Mouse (Mus musculus) spleen, adult 2 months (tissue): ENCODE measurements around the gene Mpzl1. TPM values are rescaled to one million over a fixed set of nuclear protein-coding genes. Genes with fewer than 3 reads are reported as not detected.

ENCODE experiments used
- DNase-seq, 2 experiments: peaks; one replicate each; pipeline versions ENCODE4 v3.0.0 to v3.0.0-alpha.2; 2012 to 2021; ENCODE audit warnings: low spot score in 2 of 2, low read depth in 1 of 2
- H3K27ac ChIP-seq: fragments of 200-500 bp; 2 replicates; pipeline ENCODE4 v1.5.1; 2012; ENCODE audit warnings: low read length, inconsistent platforms; ENCODE audit not compliant: insufficient read depth
- H3K27me3 ChIP-seq: fragments of 200-500 bp; 2 replicates; pipeline ENCODE4 v1.6.1; 2012; ENCODE audit warnings: mild to moderate bottlenecking, moderate library complexity, low read length, inconsistent platforms; ENCODE audit not compliant: control insufficient read depth, insufficient read depth
- H3K36me3 ChIP-seq: fragments of 200-500 bp; 2 replicates; pipeline ENCODE4 v1.6.1; 2012; ENCODE audit warnings: mild to moderate bottlenecking, low read length, inconsistent platforms; ENCODE audit not compliant: control insufficient read depth, insufficient read depth
- H3K4me1 ChIP-seq: fragments of 200-500 bp; 2 replicates; pipeline ENCODE4 v1.6.1; 2011; ENCODE audit warnings: inconsistent platforms; ENCODE audit not compliant: control insufficient read depth, insufficient read depth, insufficient read length
- H3K4me3 ChIP-seq: fragments of 200-500 bp; 2 replicates; pipeline ENCODE4 v1.5.1; 2011; ENCODE audit warnings: mild to moderate bottlenecking, inconsistent platforms; ENCODE audit not compliant: insufficient read depth, insufficient read length; ENCODE audit errors: extremely low read depth
- CTCF ChIP-seq: fragments of 200-500 bp; IDR thresholded peaks from 2 replicates; pipeline ENCODE4 v1.5.1; 2011; ENCODE audit warnings: mild to moderate bottlenecking, inconsistent platforms; ENCODE audit not compliant: insufficient read depth, insufficient read length, insufficient replicate concordance; ENCODE audit errors: extremely low read depth
- POLR2A ChIP-seq: fragments of 200-500 bp; IDR thresholded peaks from 2 replicates; pipeline ENCODE4 v1.6.1; 2011; ENCODE audit warnings: low read depth, low read length, inconsistent platforms
- WGBS: fragments of 180-500 bp; shearing (Covaris S2); methylation state at CpG from one replicate; pipeline ENCODE4 v1.1.7; 2018; 5-methylcytosine and 5-hydroxymethylcytosine counted together
- polyA plus RNA-seq: library from polyadenylated mRNA; depleted of rRNA; stranded (reverse); fragments of >200 nt; gene quantifications from 2 replicates; pipeline ENCODE4 v1.2.3, GENCODE M21; 2012

Mpzl1 gene
- polyA plus RNA-seq, 1 experiment, result 15.9 TPM

- no peak for TF ChIP-seq CTCF
- no peak for TF ChIP-seq POLR2A
- no peak for DNase-seq
- no peaks in the 10 kb centered on the region for H3K36me3 ChIP-seq
- H3K4me1 ChIP-seq, result no peaks in the 10 kb centered on the region
- 91% methylated on average over 15 of the region's 15 CpGs for WGBS
- no peak overlapping the region for H3K4me3 ChIP-seq
- H3K27ac ChIP-seq, result no peak overlapping the region
- H3K27me3 ChIP-seq, result no peaks in the 10 kb centered on the region
Measured at GRCm38 (mm10) chr1:165594699-165595421, 39.5 kb downstream of the Mpzl1 start.

- no peaks in the 10 kb centered on the region for H3K27me3 ChIP-seq
- no peak overlapping the region for H3K4me3 ChIP-seq
- no peak for TF ChIP-seq CTCF
- H3K36me3 ChIP-seq, result no peaks in the 10 kb centered on the region
- no peaks in the 10 kb centered on the region for H3K4me1 ChIP-seq
- H3K27ac ChIP-seq, result no peak overlapping the region
- WGBS, result 78% methylated on average over 14 of the region's 14 CpGs
- DNase-seq, result no peak
Measured at GRCm38 (mm10) chr1:165592295-165593082, 41.8 kb downstream of the Mpzl1 start.

GRCm38 (mm10) chr1:165590760-165591159 is 43.6 kb downstream of the Mpzl1 start:
- no peak overlapping the region for H3K27ac ChIP-seq

DNA sequence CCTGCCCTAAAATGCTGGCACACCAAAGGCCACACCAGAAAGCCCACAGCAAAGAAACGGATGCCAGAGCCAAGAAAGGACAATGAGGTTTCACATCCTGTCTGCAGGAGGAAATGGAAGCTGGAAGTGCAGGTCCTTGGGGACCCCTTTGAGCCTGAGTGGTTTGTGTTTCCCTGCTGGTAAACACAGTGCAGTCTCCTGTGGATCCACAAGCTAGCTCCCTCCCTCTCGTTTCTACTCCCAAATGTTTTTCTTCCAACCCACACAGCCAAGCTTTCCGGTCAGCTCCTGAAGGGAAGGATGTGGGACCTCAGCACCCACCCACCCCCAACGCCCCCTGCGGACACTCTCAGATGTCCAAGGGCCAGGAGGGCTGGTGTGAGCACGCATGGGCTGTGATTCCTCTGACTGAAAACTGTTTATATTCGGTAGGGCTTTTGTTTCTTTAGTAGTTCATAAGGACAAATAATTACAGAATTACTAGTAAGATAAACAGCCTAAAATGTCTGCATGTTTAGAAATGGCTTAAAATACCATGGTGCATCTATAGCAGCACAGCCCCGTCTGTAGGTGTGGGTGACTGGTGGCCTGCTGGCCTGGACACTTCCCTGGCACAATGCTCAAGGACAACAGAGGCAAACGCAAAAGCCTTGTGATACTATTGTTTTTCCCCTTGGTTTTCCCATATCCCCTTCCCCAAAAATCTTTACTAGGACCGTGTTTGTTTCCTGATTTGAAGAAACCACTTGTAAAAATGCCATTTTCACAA is 44.9 kb downstream of the Mpzl1 start:
- Histone ChIP-seq H3K4me3 (no peak overlapping the region), H3K27ac (no peak overlapping the region), H3K36me3 (no peaks in the 10 kb centered on the region), H3K4me1 (no peaks in the 10 kb centered on the region), H3K27me3 (no peaks in the 10 kb centered on the region)
- no peak for TF ChIP-seq CTCF
- TF ChIP-seq POLR2A, result no peak
- WGBS, result 59% methylated on average over 10 of the region's 10 CpGs
- DNase-seq, result peak; percentile 10 to 14

More at GRCm38 (mm10) chr1:165590760-165591159, 43.6 kb downstream of the Mpzl1 start:
- H3K4me3 ChIP-seq, result no peak overlapping the region
- H3K36me3 ChIP-seq, result no peaks in the 10 kb centered on the region
- no peaks in the 10 kb centered on the region for H3K27me3 ChIP-seq
- DNase-seq, result no peak
- TF ChIP-seq CTCF (no peak), POLR2A (no peak)
- H3K4me1 ChIP-seq, result no peaks in the 10 kb centered on the region
- 17% methylated on average over 8 of the region's 8 CpGs for WGBS

DNA sequence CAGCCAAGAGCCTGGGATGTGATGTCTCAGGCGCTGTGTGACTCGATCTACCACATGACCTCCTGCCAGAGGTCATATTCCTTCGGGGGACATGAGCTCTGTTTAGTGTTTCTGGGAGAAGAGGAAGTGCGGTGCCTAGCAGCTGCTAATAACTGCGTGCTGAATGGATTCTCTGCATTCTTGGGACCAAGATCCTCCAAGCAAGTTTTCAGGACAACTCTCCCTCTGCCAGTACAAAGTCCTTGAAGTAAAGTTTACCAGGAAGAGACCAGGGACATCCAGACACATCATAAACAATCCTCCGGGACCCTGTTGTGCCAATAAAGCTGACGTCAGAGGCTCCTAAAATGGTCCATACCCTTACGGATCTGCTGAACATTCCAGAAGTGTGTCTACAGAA is 46.5 kb downstream of the Mpzl1 start:
- WGBS, result 72% methylated on average over 8 of the region's 8 CpGs
- no peaks in the 10 kb centered on the region for H3K27me3 ChIP-seq
- no peak overlapping the region for H3K4me3 ChIP-seq
- no peaks in the 10 kb centered on the region for H3K4me1 ChIP-seq
- DNase-seq, result no peak
- no peak overlapping the region for H3K27ac ChIP-seq
- H3K36me3 ChIP-seq, result no peaks in the 10 kb centered on the region
- TF ChIP-seq POLR2A (no peak), CTCF (no peak)

- no peak for TF ChIP-seq CTCF
- TF ChIP-seq POLR2A, result no peak
- no peaks in the 10 kb centered on the region for H3K36me3 ChIP-seq
- WGBS, result 92% methylated on average over 1 of the region's 1 CpGs
Measured at GRCm38 (mm10) chr1:165586366-165586765, 48.0 kb downstream of the Mpzl1 start.

More at GRCm38 (mm10) chr1:165586366-165586765, 48.0 kb downstream of the Mpzl1 start:
- DNase-seq, result no peak
- H3K27ac ChIP-seq, result no peak overlapping the region
- H3K4me3 ChIP-seq, result no peak overlapping the region
- H3K4me1 ChIP-seq, result no peaks in the 10 kb centered on the region
- no peaks in the 10 kb centered on the region for H3K27me3 ChIP-seq
